Mouse (Mus musculus) testis, adult 2 months (tissue): ENCODE data around the gene Pced1a.

ENCODE experiments used
- CTCF ChIP-seq: fragments of 200-500 bp; IDR thresholded peaks from 2 replicates; pipeline ENCODE4 v1.5.1; 2012; ENCODE audit warnings: low read depth, mild to moderate bottlenecking, inconsistent platforms, low read length, moderate library complexity; ENCODE audit not compliant: control insufficient read depth, insufficient read depth, insufficient replicate concordance
- POLR2A ChIP-seq: fragments of 200-500 bp; IDR thresholded peaks from 2 replicates; pipeline ENCODE4 v1.6.1; 2012; ENCODE audit warnings: low read depth, mild to moderate bottlenecking, inconsistent platforms, low read length, moderate library complexity; ENCODE audit not compliant: control insufficient read depth

- TF ChIP-seq CTCF (no peak), POLR2A (no peak)
Measured at GRCm38 (mm10) chr2:130466438-130466837, 41.9 kb upstream of the Pced1a start.
